Mouse (Mus musculus) urinary bladder, postnatal 14 days (tissue): Measurements from ENCODE around the gene Muc2.

Experiments used
- DNase-seq: peaks from one replicate; pipeline ENCODE4 v3.0.0; 2021; ENCODE audit warnings: low spot score

Muc2 gene

DNA sequence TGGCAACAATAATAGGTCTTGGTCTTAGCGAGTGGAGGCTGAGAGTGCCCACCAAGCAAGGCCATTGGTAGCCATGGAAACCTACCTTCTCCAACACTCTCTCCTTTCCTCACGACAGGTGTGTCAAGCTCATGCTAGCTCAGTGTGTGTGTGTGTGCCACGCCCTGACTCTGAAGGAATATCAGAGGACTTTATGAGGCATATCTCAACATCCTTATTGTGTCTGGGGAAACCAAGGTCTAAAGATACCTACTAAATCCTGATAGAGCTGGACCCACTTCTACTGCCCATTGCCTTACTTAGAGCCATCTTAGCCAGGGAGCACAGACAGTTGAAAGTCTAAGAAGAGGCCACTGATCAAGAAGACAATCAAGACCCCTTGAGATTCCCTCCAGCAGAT lies 80.4 kb downstream of the Muc2 start:
- DNase-seq, result no peak

DNA sequence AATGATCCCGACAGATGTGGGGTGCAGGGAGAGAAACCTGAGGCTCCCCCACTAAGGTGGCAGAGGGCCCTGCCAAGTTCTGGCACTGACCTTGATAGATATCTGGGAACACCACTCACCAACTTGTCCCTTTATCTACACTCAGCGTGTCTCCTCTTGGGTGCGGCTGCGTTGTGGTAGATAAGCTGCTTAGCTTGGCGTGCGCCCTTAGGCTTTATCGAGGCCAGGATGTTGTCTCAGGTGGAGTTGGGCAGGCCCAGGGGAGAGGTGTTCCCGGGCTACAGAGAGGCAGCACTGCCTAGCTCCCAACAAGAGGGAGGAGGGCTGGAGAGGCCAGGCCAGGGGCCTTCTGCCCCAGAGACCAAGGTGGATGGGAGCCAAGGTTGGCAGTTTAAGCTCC lies 80.8 kb downstream of the Muc2 start:
- DNase-seq, result no peak

DNA sequence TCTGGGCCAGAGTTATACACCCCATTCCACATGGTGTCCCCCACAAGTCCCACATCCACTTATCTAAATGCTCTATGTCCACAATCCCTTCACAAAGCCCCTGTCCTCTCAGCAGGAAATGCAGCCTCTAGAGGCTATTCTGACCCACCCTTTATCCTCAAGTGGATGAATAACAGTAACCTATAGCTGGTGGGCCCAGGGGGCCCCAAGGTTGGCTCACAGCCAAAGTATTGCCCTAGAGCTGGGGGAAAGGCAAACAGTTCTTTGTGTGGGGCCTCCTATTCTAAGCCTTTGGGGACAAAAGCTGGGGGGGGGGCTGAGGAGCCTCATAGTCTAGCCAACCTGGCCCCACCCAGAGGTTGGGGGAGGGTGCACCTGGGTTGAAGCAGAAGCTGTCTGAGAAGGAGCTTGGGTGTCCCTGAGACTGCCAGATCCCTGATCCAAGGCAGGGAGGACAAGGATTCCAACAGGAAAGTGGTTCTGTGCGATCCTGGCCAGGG lies 82.0 kb downstream of the Muc2 start:
- DNase-seq, result no peak

DNA sequence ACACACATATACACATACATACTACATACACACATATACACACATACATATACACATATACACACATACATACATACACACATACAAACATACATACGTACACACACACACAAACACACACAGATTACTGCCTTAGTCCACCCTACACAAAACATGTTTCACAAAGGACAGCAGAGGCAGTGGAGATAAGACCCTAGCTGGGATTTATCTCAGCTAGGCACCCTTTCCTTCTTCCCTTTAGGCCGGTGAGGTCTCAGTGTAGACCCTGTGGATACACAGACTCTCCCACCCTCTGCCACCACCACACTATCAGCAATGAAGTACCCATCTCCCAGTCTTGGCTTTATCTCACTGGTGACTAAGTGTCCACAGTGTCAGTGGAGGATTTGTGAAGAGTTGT lies 84.7 kb downstream of the Muc2 start:
- no peak for DNase-seq

DNA sequence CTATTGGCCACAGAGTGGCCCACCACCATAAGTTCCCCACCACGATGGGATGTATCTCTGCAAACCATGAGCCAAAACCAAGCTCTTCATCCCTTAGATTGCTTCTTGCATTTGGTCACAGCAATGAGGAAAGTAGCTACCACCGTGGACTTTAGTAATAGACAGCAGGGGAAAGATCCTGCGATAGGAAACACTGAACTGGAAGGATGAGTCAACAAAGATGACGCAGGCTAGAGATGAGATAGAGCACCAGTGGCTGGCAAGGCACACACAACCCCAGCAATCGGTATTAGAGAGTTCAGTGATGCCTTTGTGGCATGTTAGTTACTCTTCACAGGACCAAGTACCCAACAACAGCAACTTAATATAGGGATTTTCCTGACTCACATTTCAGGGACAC lies 86.1 kb downstream of the Muc2 start:
- no peak for DNase-seq

DNA sequence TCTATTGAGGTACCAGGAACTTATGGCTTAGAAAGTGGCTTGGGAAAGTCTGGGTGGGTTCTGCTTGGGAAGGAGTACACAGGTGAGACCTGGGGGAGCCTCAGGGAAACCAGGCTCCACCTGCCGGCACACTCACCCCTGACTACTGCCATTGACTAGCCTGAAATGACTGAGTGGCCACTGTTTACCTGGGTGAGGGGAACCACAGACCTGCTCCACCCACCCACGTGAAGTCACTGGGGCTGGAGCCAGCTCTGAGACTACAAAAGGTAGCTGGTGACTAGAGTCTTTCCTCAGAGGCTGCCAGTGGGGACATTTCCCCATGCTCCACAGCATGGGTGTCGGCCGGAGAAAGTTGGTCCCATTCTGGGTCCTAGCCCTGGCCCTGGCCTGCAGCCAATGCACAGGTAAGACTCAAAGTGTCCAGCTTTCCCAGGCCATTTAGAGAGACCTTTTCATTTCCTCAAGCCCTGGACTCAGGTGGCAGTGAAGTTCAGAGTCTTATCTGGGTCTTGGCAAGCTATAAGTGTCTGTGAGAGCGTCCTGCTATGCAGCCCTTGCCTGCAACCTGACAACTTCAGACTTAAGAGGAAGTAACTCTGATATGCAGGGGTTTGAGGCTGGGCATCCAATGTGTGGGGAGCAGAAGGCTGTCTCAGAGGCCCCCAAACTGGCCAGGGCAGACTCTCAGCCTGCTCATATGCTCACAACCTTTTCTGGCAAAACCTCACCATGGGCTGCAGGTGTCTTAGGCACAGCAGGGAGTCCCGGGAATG lies 98.7 kb downstream of the Muc2 start, which contains the start of gene Muc5ac:
TSS of gene Muc5ac (plus strand) at position 296 of the 776 bp plus-strand sequence.
- DNase-seq, result no peak

DNA sequence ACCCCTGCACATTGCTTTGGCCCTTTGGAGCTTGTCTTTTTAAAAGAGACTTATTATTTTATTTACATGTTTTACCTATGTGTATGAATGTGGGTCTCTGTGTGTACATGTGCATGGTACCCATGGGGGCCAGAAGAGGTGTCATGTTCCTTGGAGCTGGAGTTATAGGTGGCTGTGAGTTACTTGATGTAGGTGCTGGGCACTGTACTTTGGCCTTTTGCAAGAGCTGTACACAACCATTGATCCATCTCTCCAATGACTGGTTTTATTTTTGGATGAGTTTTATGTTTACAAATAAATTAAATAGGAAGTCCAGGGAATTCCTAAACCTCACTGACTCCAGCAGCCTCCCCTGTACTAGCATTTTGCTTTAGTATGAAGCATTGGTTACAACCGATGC lies 104.1 kb downstream of the Muc2 start:
- DNase-seq, result no peak

DNA sequence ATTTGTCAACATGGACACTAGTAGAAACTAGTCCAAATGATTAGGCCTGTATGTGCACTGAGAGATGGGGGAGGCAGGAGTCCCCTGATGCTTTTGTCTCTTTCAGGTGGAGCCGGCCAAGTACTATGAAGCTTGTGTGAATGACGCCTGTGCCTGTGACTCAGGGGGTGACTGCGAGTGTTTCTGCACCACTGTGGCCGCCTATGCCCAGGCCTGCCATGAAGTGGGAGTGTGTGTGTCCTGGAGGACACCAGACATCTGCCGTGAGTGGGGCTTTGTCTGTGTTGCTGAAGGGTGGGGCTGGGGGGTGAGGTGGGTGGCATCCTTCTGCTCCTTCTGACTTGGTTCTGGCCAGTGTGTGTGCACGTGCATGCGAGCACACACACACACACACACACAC lies 113.1 kb downstream of the Muc2 start:
- DNase-seq, result no peak
